Mouse (Mus musculus): ENCODE results near the gene Mkrn2. TPM values are rescaled to one million over a fixed set of nuclear protein-coding genes. Genes with fewer than 3 reads are reported as not detected.

Mkrn2 gene
- polyA plus RNA-seq, 1 experiment: 14.8 TPM

DNA sequence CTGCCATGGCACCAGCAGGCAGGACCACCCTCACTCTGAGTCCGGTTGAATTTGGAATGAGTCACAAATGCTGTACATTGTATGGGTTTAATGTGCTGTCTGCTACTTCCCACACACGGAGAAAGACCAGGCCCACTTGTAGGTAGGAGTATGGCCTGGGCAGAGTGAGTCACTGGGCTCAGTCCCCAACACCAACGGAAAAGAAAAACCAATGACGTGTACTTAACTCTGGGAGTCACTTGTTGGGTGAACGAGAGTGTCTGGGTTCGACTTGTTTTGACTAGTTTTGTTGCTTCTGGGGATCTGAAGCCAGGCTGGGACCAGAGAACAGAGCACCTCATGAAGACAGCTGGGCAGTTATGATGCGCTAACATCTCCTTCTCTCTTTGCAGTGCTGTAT is 27.5 kb upstream of the Mkrn2 start:
- Histone ChIP-seq H3K79me2 (ENCODE audit: control insufficient read depth, insufficient read depth) (no peaks in the 10 kb centered on the region), H3K36me3 (ENCODE audit: control insufficient read depth, insufficient read depth) (peaks cover 27% of the 10 kb centered on the region), H3K27me3 (ENCODE audit: control insufficient read depth, insufficient read depth, insufficient read length) (no peaks in the 10 kb centered on the region), H3ac (ENCODE audit: control insufficient read depth, insufficient read length, low read depth) (no peak overlapping the region), H3K4me3 (ENCODE audit: insufficient read depth, poor library complexity, severe bottlenecking) (no peak overlapping the region), H3K79me3 (ENCODE audit: low read depth) (no peaks in the 10 kb centered on the region)
- TF ChIP-seq USF1 (IDR thresholded peaks at IDR 0.05; ENCODE audit: low read depth) (no peak), MYOD1 (IDR thresholded peaks at IDR 0.05; ENCODE audit: control insufficient read depth, insufficient read length, low read depth) (no peak), MYOG (IDR thresholded peaks at IDR 0.05; ENCODE audit: control insufficient read depth, extremely low read depth, insufficient read length) (no peak), CEBPB (IDR thresholded peaks at IDR 0.05; ENCODE audit: low read depth) (no peak), CTCF (IDR thresholded peaks at IDR 0.05; ENCODE audit: control insufficient read depth, insufficient read depth, insufficient read length) (no peak), MAX (IDR thresholded peaks at IDR 0.05) (no peak), FOSL1 (IDR thresholded peaks at IDR 0.05; ENCODE audit: insufficient read depth, low read length, poor library complexity, severe bottlenecking) (no peak)

DNA sequence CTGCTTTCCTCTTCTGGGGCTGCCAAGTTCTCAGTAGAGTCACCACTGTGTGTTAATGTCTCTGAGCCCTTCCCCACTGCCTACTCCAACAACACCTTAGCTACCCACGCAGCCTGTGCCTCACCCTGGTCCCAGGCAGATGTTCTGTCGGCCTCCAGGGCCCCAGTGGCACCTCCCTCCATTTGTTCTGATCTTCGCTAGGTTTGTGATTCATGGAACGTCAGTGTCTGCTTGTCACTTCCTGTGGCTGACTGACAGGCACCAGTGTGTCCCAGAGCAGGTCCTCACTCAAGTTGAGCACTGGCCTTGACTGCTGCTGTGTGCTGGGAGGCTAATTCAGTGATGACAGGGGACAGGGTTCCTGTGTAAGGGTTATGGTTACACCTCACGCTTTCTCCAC is 24.3 kb upstream of the Mkrn2 start:
- Histone ChIP-seq H3K36me3 (ENCODE audit: control insufficient read depth, insufficient read depth) (peaks cover 23% of the 10 kb centered on the region), H3K79me3 (ENCODE audit: low read depth) (no peaks in the 10 kb centered on the region), H3K27me3 (ENCODE audit: control insufficient read depth, insufficient read depth, insufficient read length) (no peaks in the 10 kb centered on the region), H3K79me2 (ENCODE audit: control insufficient read depth, insufficient read depth) (no peaks in the 10 kb centered on the region), H3ac (ENCODE audit: control insufficient read depth, insufficient read length, low read depth) (no peak overlapping the region), H3K4me3 (ENCODE audit: insufficient read depth, poor library complexity, severe bottlenecking) (no peak overlapping the region)
- TF ChIP-seq FOSL1 (IDR thresholded peaks at IDR 0.05; ENCODE audit: insufficient read depth, low read length, poor library complexity, severe bottlenecking) (no peak), CTCF (IDR thresholded peaks at IDR 0.05; ENCODE audit: control insufficient read depth, insufficient read depth, insufficient read length) (no peak), USF1 (IDR thresholded peaks at IDR 0.05; ENCODE audit: low read depth) (no peak), MYOD1 (IDR thresholded peaks at IDR 0.05; ENCODE audit: control insufficient read depth, insufficient read length, low read depth) (no peak), MAX (IDR thresholded peaks at IDR 0.05) (no peak), MYOG (IDR thresholded peaks at IDR 0.05; ENCODE audit: control insufficient read depth, extremely low read depth, insufficient read length) (no peak), CEBPB (IDR thresholded peaks at IDR 0.05; ENCODE audit: low read depth) (no peak)

DNA sequence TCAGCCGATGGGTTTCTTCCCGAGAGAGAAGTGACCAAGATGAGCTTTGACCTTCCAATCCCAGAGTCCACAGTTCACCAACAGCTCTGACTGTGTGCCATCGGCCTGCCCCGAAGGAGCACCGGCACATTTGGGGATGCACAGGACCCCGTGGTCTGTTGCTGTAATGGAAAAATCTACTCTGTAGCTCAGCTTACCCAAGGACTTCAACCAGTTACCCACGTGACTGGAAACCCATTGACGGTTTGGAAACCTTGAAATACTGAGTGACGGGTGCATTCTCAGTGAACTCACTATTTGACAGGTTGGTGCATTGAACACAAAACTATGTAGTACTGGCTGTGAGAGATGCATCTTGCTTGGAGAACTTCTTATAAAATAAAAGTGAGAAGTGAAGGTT is 23.8 kb upstream of the Mkrn2 start:
- TF ChIP-seq CTCF (IDR thresholded peaks at IDR 0.05; ENCODE audit: control insufficient read depth, insufficient read depth, insufficient read length) (no peak), MYOG (IDR thresholded peaks at IDR 0.05; ENCODE audit: control insufficient read depth, extremely low read depth, insufficient read length) (no peak), MAX (IDR thresholded peaks at IDR 0.05) (no peak), MYOD1 (IDR thresholded peaks at IDR 0.05; ENCODE audit: control insufficient read depth, insufficient read length, low read depth) (no peak), FOSL1 (IDR thresholded peaks at IDR 0.05; ENCODE audit: insufficient read depth, low read length, poor library complexity, severe bottlenecking) (no peak), USF1 (IDR thresholded peaks at IDR 0.05; ENCODE audit: low read depth) (no peak), CEBPB (IDR thresholded peaks at IDR 0.05; ENCODE audit: low read depth) (no peak)
- H3K4me3 ChIP-seq (ENCODE audit: insufficient read depth, poor library complexity, severe bottlenecking): no peak overlapping the region
- H3K79me2 ChIP-seq (ENCODE audit: control insufficient read depth, insufficient read depth): no peaks in the 10 kb centered on the region
- H3K36me3 ChIP-seq (ENCODE audit: control insufficient read depth, insufficient read depth): peaks cover 23% of the 10 kb centered on the region
- H3K27me3 ChIP-seq (ENCODE audit: control insufficient read depth, insufficient read depth, insufficient read length): no peaks in the 10 kb centered on the region
- H3K79me3 ChIP-seq (ENCODE audit: low read depth): no peaks in the 10 kb centered on the region
- no peak overlapping the region for H3ac ChIP-seq (ENCODE audit: control insufficient read depth, insufficient read length, low read depth)

- H3K36me3 ChIP-seq (ENCODE audit: control insufficient read depth, insufficient read depth): peaks cover 21% of the 10 kb centered on the region
- H3ac ChIP-seq (ENCODE audit: control insufficient read depth, insufficient read length, low read depth): no peak overlapping the region
- H3K79me3 ChIP-seq (ENCODE audit: low read depth): no peaks in the 10 kb centered on the region
- no peaks in the 10 kb centered on the region for H3K79me2 ChIP-seq (ENCODE audit: control insufficient read depth, insufficient read depth)
- no peaks in the 10 kb centered on the region for H3K27me3 ChIP-seq (ENCODE audit: control insufficient read depth, insufficient read depth, insufficient read length)
- no peak overlapping the region for H3K4me3 ChIP-seq (ENCODE audit: insufficient read depth, poor library complexity, severe bottlenecking)
- no peak for TF ChIP-seq MYOD1 (IDR thresholded peaks at IDR 0.05; ENCODE audit: control insufficient read depth, insufficient read length, low read depth)
- TF ChIP-seq CTCF (IDR thresholded peaks at IDR 0.05; ENCODE audit: control insufficient read depth, insufficient read depth, insufficient read length): no peak
Observed at GRCm38 (mm10) chr6:115580810-115581209, 20.9 kb upstream of the Mkrn2 start.

GRCm38 (mm10) chr6:115582328-115583115 is 19.2 kb upstream of the Mkrn2 start:
- no peak overlapping the region for H3ac ChIP-seq (ENCODE audit: control insufficient read depth, insufficient read length, low read depth)
- TF ChIP-seq USF1 (IDR thresholded peaks at IDR 0.05; ENCODE audit: low read depth) (no peak), CTCF (IDR thresholded peaks at IDR 0.05; ENCODE audit: control insufficient read depth, insufficient read depth, insufficient read length) (no peak), MYOD1 (IDR thresholded peaks at IDR 0.05; ENCODE audit: control insufficient read depth, insufficient read length, low read depth) (no peak), CEBPB (IDR thresholded peaks at IDR 0.05; ENCODE audit: low read depth) (no peak), MYOG (IDR thresholded peaks at IDR 0.05; ENCODE audit: control insufficient read depth, extremely low read depth, insufficient read length) (no peak), FOSL1 (IDR thresholded peaks at IDR 0.05; ENCODE audit: insufficient read depth, low read length, poor library complexity, severe bottlenecking) (no peak)
- H3K27me3 ChIP-seq (ENCODE audit: control insufficient read depth, insufficient read depth, insufficient read length): no peaks in the 10 kb centered on the region
- peaks cover 7% of the 10 kb centered on the region for H3K36me3 ChIP-seq (ENCODE audit: control insufficient read depth, insufficient read depth)
- no peaks in the 10 kb centered on the region for H3K79me3 ChIP-seq (ENCODE audit: low read depth)
- H3K4me3 ChIP-seq (ENCODE audit: insufficient read depth, poor library complexity, severe bottlenecking): no peak overlapping the region
- H3K79me2 ChIP-seq (ENCODE audit: control insufficient read depth, insufficient read depth): no peaks in the 10 kb centered on the region
